Mouse (Mus musculus) layer of hippocampus, postnatal 10 days (tissue): ENCODE results near the gene Dact3. TPM values are rescaled to one million over a fixed set of nuclear protein-coding genes. Genes with fewer than 3 reads are reported as not detected.
A peak's percentile ranks its signal among the peaks of the same experiment; 100 is the strongest.

Experiments
- DNase-seq, 2 experiments: peaks; one replicate each; pipeline ENCODE4 v3.0.0; 2021; ENCODE audit warnings: low spot score in 2 of 2
- total RNA-seq, 2 experiments: library from RNA; stranded (reverse); gene quantifications; 2 replicates each; pipeline ENCODE4 v1.2.3; 2021

Dact3 gene
- total RNA-seq, 2 experiments from 2014 or later = 95.0 to 96.3 TPM

GRCm38 (mm10) chr7:16853302-16853831 is 21.8 kb upstream of the Dact3 start:
- no peak for DNase-seq

DNA sequence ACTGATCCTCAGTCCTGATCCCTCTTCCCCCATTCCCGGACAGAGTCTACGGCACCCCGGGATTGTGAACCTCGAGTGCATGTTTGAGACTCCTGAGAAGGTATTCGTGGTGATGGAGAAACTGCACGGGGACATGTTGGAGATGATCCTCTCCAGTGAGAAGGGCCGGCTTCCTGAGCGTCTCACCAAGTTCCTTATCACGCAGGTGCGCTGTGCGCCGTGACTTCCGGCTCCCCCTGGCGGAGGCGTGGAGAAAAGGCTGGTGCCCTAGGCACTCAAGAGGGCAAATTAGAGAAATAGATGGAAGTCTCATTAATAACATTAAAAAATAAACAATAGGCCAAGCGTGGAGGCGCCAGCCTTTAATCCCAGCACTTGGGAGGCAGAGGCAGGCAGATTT is 16.8 kb upstream of the Dact3 start:
- no peak for DNase-seq

DNA sequence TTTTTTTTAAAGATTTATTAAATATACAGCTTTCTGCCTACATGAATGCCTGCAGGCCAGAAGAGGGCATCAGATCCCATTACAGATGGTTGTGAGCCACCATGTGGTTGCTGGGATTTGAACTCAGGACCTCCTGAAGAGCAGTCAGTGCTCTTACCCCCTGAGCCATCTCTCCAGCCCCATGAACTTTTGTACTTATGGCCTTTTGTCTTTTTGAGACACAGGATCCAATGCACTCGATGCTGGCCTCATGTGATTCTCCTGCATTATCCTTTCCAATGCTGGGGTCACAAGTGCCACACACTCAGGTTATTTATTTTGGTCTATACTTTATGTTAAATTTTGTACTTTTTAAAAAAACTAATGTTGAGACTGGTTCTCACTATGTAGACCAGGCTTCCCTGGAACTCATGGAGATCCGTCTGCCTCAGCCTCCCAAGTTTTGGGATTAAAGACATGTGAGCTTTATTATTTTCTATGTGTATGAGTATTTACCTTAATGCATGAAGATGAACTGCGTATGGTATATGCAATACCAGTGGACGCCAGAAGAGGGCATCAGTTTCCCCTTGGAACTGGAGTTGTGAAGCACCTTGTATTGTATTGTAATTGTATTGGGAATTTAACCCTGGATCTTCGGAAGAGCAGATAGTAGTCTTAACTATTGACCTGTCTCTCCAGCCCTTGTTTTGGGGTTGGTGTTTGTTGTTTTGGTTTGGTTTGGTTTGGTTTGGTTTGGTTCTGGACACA is 15.0 kb upstream of the Dact3 start:
- DNase-seq = peak; percentile 56 to 71

DNA sequence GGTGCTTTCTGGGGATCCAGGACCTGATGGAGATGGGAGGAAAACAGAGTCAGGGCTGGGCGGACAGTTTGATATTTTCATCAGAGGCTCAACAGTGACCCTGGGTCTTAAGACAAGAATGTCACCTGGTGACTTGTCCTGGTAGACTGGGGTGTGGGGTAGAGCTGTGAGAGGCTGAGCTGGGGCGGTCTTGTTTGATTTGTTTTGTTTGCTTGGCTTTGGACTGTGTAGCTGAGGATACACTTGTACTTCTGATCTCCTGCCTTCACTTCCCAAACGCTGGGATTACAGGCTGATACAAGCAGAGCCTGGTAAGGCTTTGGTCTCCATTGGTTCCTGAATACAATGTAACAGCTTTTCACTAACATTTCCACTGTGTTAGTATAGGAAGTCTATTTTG is 7.6 kb upstream of the Dact3 start:
- no peak for DNase-seq

DNA sequence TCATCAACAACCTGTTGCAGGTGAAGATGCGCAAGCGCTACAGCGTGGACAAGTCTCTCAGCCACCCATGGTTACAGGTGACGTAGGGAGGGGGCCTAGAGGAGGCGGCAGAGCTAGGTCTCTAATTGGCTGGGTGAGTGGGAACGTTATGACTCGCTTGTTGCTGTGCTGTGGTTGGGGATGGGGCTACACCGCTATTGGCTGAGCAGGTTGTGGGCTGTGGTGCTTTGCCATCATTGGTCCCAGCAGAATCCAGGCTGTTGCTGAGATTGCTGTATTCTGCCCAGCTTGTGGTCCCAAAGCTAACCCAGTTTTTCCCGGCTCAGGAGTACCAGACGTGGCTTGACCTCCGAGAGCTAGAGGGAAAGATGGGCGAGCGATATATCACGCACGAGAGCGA is 5.6 kb upstream of the Dact3 start:
- DNase-seq = peak; percentile 83 to 85

GRCm38 (mm10) chr7:16871600-16871999 is 3.5 kb upstream of the Dact3 start:
- DNase-seq = no peak

DNA sequence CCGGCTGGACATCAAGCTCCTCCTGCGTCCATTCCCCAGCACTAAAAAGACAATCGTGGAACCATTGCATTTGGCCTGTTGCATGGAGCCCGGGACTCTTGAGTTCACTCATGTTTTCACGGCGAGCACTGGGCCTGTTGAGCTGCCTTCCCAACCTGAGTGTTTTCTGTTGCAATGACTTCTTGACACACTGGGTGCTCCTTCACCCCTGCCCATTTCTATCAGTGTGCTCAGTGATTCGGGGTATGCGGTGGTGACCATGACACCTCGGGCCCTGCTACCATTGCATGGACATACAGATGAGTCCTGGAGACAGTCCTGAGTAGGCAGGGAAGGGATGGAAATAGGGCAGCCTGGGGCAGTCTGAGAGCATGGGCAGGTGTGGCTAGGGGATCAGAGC is 2.6 kb upstream of the Dact3 start:
- no peak for DNase-seq

GRCm38 (mm10) chr7:16873392-16873791 is 1.7 kb upstream of the Dact3 start:
- no peak for DNase-seq

GRCm38 (mm10) chr7:16874190-16874589 is 927 bp upstream of the Dact3 start:
- DNase-seq = peak; percentile 79 to 85

- DNase-seq = peak; percentile 99
Observed at GRCm38 (mm10) chr7:16874756-16875309, 284 bp upstream of the Dact3 start.

DNA sequence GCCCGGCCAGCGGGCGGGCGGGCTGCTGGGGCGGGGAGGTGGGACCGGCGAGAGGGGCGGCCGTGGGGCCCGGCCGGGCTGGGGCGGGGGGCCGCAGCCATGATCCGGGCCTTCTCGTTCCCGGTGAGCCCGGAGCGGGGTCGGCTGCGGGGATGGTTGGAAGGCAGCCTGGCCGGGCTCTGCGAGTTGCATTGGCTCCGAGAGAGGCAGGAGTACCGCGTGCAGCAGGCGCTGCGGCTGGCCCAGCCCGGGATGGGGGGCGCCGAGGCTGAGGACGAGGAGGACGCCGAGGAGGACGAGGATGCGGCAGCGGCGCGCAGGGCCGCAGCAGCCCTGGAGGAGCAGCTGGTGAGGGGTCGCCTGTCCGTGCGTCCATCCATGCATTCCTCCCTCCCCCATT is 209 bp downstream of the Dact3 start:
- no peak for DNase-seq

DNA sequence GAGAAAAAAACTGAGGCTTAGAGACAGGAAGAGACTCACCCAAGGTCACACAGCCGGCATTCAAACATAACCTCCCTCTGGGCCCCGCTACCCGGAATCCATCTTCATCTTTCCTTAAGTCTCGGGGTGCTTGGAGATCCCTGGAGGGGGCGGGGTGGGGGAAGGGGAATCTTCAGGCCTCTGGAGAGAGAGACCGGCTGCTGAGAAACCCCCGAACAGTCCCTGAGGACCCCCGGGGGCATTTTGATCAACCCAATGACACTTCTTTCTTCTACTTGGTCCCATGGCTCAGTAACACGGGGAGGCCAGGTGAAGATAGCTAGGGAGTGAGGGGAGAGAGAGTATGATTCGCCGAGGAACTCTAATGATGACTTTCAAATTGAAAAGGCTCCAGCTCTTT is 889 bp downstream of the Dact3 start:
- no peak for DNase-seq

DNA sequence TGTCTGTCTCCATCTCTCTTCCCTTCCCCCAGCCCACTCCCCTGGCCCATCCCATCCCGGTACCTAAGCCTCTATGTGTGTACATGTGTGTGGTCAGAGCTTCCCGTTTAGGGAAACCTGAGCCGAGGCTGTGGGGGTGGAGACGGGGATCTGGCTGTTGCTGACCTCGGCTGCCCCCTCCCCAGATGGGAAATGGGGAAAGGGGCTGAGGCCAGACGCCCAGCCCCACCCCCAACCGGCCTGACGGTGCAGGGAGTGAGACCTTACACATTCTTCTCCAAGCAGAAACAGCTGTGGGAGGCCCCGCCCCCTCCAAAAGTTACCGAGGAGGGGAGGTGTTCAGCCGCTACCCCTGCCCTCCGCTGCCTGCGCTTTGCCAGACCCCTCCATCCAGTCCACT is 1.5 kb downstream of the Dact3 start:
- no peak for DNase-seq

GRCm38 (mm10) chr7:16877717-16878116 is 2.6 kb downstream of the Dact3 start:
- no peak for DNase-seq

- DNase-seq = peak in 1 of 2 experiments; percentile 52
Observed at GRCm38 (mm10) chr7:16879796-16880547, 4.9 kb downstream of the Dact3 start.

DNA sequence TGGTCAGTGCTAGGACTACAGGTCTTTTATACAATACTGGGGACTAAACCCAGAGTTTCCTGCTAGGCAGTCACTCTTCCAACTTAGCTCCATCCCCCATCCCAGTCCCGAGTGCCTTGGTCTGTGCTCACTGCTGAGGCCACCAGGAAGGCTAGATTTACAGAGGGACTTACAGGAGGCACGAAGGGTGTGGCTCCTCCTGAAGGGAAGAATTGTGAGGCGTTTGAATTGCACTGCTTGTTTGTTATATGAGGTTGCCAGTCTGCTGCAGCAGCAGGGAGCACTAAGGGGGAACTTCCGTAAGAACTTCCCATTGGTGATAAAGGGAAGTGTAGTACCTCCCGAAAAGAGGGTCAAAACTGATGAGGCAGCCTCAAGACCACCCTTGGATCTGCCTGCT is 5.5 kb downstream of the Dact3 start:
- DNase-seq = no peak

GRCm38 (mm10) chr7:16883162-16883561 is 8.0 kb downstream of the Dact3 start:
- DNase-seq = no peak

- no peak for DNase-seq
Observed at GRCm38 (mm10) chr7:16884334-16884733, 9.2 kb downstream of the Dact3 start.

- DNase-seq = no peak
Observed at GRCm38 (mm10) chr7:16885271-16885776, 10.2 kb downstream of the Dact3 start.

DNA sequence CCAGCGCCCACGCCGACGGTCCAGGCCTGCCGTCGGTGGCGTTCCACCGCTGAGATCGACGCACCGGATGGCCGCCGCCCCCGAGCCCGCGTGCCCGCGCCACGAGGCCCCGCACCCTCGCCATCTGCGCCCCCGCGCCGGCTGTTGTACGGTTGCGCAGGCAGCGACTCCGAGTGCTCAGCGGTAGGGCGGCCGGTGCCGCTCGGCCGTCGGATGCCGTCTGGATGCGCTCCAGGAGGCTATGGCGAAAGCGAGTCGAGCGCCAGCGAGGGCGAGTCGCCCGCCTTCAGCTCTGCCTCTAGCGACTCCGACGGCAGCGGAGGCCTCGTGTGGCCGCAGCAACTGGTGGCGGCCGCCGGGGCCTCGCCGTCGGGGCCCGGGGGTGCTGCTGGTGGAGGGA is 10.8 kb downstream of the Dact3 start:
- peak in 1 of 2 experiments; percentile 22 for DNase-seq

GRCm38 (mm10) chr7:16890536-16890935 is 15.4 kb downstream of the Dact3 start:
- no peak for DNase-seq

DNA sequence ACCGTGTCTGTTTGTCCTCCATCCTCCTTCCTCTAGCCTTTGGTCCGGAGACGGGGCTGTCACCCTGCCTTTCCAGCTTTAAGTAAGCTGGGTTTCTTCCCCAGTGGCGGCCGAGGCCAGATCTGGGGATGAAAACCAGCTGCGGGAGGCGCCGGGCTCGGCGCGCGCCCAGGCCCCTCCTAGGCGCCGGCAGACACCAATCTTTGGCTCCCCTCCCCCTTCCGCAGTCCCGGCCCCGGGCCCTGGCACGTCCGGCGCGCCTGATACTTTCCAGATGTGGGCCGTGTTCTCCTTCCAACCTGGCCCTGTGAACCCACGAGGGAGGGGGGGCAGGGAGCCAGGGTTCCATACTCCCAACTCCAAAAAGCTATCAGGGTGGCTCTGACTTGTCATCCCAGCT is 15.8 kb downstream of the Dact3 start:
- DNase-seq = no peak
